Mouse (Mus musculus): ENCODE results near the gene Rpl18. TPM values are rescaled to one million over a fixed set of nuclear protein-coding genes. Genes with fewer than 3 reads are reported as not detected.
A peak's percentile ranks its signal among the peaks of the same experiment; 100 is the strongest.

The Rpl18 gene
- polyA plus RNA-seq, 1 experiment from 2014 or later, result 1,026 TPM

DNA sequence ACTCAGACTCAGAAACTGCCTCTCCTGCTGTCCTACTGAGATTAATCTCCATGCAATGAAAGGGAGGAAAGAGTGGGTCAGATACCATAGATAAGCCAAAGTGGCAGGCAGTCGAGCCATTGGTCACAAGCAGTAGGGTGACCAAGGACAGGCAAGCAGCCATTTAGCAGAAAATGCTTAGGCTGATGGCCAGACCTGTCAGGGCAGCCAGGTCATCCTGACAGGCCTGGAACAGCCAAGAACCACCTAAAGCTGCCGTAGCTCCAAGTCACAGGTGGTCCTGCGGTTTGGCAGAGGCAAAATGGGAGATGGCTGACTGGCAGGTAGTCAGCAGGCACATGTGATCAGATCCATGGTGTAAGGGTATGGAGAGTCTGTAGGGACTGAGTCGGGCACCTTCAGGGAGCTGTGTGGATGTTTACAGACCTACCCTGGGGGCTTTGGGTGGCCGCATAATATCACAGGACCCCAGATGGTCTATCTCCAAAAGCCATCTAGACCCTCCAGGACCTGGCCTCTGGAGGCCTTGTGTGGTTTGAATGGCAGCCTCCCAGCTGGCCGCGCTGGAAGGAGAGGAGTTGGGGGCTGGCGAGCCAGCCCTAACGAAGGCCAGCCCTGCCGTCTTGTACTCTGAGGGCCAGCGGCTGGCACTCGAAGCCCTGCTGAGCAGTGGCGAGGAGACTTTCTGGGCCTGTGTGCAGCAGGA is 6.5 kb downstream of the Rpl18 start:
- Histone ChIP-seq H3K4me1 (ENCODE audit: control insufficient read depth, insufficient read depth, low read length) (peaks cover 1% of the 10 kb centered on the region; the same call in 1 of the 2 replicates), H3K27me3 (ENCODE audit: control insufficient read depth, insufficient read depth, low read length) (no peaks in the 10 kb centered on the region), H3K4me2 (ENCODE audit: low read depth, low read length) (no peak overlapping the region), H3K36me3 (replicated peaks; ENCODE audit: control insufficient read depth, insufficient read depth, low read depth, low read length) (peaks cover 24% of the 10 kb centered on the region), H3K9ac (replicated peaks; ENCODE audit: low read length) (no peak overlapping the region), H3K4me3 (ENCODE audit: low read depth, low read length) (no peak overlapping the region), H3K9me3 (replicated peaks; ENCODE audit: control insufficient read depth, low read length) (no peaks in the 10 kb centered on the region), H3K27ac (replicated peaks; ENCODE audit: low read depth, low read length) (0 out of 2 replicates have a peak overlapping the region, but pooled peaks have one; percentile 13)
- ATAC-seq (replicated peaks; ENCODE audit: insufficient number of reproducible peaks, low FRiP score, low TSS enrichment, low read depth) (no peak), DNase-seq (ENCODE audit: low spot score) (no peak)
- 68% methylated on average over 13 of the region's 13 CpGs for WGBS

DNA sequence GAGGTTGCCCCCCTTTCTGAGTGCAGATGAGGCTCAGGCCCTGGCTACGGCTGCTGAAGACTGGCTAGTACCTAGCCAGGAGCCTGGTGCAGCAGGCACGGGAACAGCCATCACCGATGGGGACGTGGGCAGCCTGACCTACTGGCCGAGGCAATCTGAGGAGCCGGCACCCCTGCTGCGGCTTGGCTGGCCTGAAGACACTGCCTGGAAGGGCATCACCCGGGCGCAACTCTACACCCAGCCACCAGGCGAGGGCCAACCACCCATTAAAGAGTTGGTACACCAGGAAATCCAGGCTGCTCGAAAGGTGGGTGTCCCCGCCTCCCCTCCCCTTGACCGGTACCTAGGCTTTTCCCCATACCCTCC is 7.1 kb downstream of the Rpl18 start:
- Histone ChIP-seq H3K27me3 (ENCODE audit: control insufficient read depth, insufficient read depth, low read length) (no peaks in the 10 kb centered on the region), H3K4me1 (ENCODE audit: control insufficient read depth, insufficient read depth, low read length) (no peaks in the 10 kb centered on the region; the same call in 1 of the 2 replicates), H3K4me3 (ENCODE audit: low read depth, low read length) (no peak overlapping the region), H3K9ac (replicated peaks; ENCODE audit: low read length) (no peak overlapping the region), H3K9me3 (replicated peaks; ENCODE audit: control insufficient read depth, low read length) (no peaks in the 10 kb centered on the region), H3K27ac (replicated peaks; ENCODE audit: low read depth, low read length) (no peak overlapping the region), H3K4me2 (ENCODE audit: low read depth, low read length) (no peak overlapping the region), H3K36me3 (replicated peaks; ENCODE audit: control insufficient read depth, insufficient read depth, low read depth, low read length) (peaks cover 24% of the 10 kb centered on the region)
- 81% methylated on average over 13 of the region's 13 CpGs for WGBS
- ATAC-seq (replicated peaks; ENCODE audit: insufficient number of reproducible peaks, low FRiP score, low TSS enrichment, low read depth) (no peak), DNase-seq (ENCODE audit: low spot score) (no peak)

DNA sequence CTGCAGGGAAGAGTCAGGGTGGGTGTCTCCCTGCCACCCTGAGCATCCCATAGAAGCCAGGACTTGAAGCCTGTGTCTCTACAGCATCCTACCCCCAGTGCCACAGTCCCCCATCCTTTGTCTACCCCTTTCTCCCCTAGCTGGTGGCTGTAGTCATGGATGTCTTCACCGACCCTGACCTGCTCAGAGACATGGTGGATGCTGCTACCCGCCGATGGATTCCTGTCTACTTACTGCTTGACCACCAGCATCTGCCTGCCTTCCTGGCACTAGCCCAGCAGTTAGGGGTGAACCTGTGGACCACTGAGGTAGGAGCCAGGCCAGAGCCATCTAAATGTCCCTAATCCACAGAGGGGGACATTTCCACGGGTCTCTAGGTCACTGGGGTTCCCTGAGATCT is 8.0 kb downstream of the Rpl18 start:
- ATAC-seq (replicated peaks; ENCODE audit: insufficient number of reproducible peaks, low FRiP score, low TSS enrichment, low read depth), result no peak
- WGBS, result 87% methylated on average over 4 of the region's 4 CpGs
- Histone ChIP-seq H3K4me2 (ENCODE audit: low read depth, low read length) (no peak overlapping the region), H3K27ac (replicated peaks; ENCODE audit: low read depth, low read length) (no peak overlapping the region), H3K9ac (replicated peaks; ENCODE audit: low read length) (no peak overlapping the region), H3K27me3 (ENCODE audit: control insufficient read depth, insufficient read depth, low read length) (no peaks in the 10 kb centered on the region), H3K4me3 (ENCODE audit: low read depth, low read length) (no peak overlapping the region), H3K9me3 (replicated peaks; ENCODE audit: control insufficient read depth, low read length) (no peaks in the 10 kb centered on the region), H3K4me1 (ENCODE audit: control insufficient read depth, insufficient read depth, low read length) (no peaks in the 10 kb centered on the region; the same call in 1 of the 2 replicates), H3K36me3 (replicated peaks; ENCODE audit: control insufficient read depth, insufficient read depth, low read depth, low read length) (peaks cover 24% of the 10 kb centered on the region)
- DNase-seq (ENCODE audit: low spot score), result no peak

DNA sequence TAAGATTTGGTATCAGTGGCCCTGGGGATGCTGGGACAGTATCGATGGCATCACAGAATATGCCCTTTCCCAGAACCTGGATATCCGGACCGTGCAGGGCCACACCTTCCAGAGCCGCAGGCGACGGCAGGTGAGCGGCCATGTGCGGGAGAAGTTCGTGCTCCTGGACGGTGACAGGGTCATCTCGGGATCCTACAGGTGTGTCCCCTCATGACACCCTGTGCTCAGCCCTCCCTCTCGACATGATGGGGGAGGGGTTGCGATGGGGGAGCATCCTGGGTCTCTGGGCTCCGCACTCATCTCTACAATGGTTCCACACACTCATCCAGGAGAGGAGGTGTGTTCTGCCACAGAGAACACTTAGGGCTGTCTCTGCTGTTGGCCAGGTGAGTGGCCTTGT is 8.5 kb downstream of the Rpl18 start:
- 93% methylated on average over 14 of the region's 14 CpGs for WGBS
- ATAC-seq (replicated peaks; ENCODE audit: insufficient number of reproducible peaks, low FRiP score, low TSS enrichment, low read depth) (no peak), DNase-seq (ENCODE audit: low spot score) (no peak)

DNA sequence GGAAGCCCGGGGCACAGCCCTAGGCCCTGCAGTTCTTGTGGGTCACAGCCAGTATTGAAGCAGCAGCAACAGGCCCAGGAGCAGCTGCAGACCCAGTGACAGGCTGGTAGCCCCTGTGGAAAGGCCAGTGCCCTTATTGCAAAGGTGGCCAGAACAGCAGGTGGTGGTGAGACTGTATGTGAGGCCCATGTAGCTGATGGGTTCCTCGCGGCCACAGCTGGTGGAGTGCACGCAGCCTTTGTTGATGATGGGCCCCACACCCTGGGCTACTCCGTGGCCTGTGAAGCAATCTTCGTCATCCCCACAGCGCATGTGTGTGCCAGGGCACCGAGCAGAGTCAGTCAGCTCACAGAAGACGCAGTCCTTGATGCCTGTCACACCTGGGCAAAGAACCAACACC is 9.9 kb downstream of the Rpl18 start:
- WGBS, result 90% methylated on average over 9 of the region's 9 CpGs
- ATAC-seq (replicated peaks; ENCODE audit: insufficient number of reproducible peaks, low FRiP score, low TSS enrichment, low read depth), result no peak
- H3K9me3 ChIP-seq (replicated peaks; ENCODE audit: control insufficient read depth, low read length), result no peaks in the 10 kb centered on the region
- H3K36me3 ChIP-seq (replicated peaks; ENCODE audit: control insufficient read depth, insufficient read depth, low read depth, low read length), result peaks cover 18% of the 10 kb centered on the region
- no peaks in the 10 kb centered on the region for H3K27me3 ChIP-seq (ENCODE audit: control insufficient read depth, insufficient read depth, low read length)
- no peaks in the 10 kb centered on the region; the same call in 1 of the 2 replicates for H3K4me1 ChIP-seq (ENCODE audit: control insufficient read depth, insufficient read depth, low read length)
- no peak for DNase-seq (ENCODE audit: low spot score)
- no peak overlapping the region for H3K4me3 ChIP-seq (ENCODE audit: low read depth, low read length)
- no peak overlapping the region for H3K27ac ChIP-seq (replicated peaks; ENCODE audit: low read depth, low read length)
- no peak overlapping the region for H3K9ac ChIP-seq (replicated peaks; ENCODE audit: low read length)
- H3K4me2 ChIP-seq (ENCODE audit: low read depth, low read length), result no peak overlapping the region

More for the DNA sequence above, 8.5 kb downstream of the Rpl18 start:
- Histone ChIP-seq H3K9ac (replicated peaks; ENCODE audit: low read length) (no peak overlapping the region), H3K27ac (replicated peaks; ENCODE audit: low read depth, low read length) (no peak overlapping the region), H3K4me1 (ENCODE audit: control insufficient read depth, insufficient read depth, low read length) (no peaks in the 10 kb centered on the region; the same call in 1 of the 2 replicates), H3K27me3 (ENCODE audit: control insufficient read depth, insufficient read depth, low read length) (no peaks in the 10 kb centered on the region), H3K9me3 (replicated peaks; ENCODE audit: control insufficient read depth, low read length) (no peaks in the 10 kb centered on the region), H3K36me3 (replicated peaks; ENCODE audit: control insufficient read depth, insufficient read depth, low read depth, low read length) (peaks cover 24% of the 10 kb centered on the region), H3K4me2 (ENCODE audit: low read depth, low read length) (no peak overlapping the region), H3K4me3 (ENCODE audit: low read depth, low read length) (no peak overlapping the region)

DNA sequence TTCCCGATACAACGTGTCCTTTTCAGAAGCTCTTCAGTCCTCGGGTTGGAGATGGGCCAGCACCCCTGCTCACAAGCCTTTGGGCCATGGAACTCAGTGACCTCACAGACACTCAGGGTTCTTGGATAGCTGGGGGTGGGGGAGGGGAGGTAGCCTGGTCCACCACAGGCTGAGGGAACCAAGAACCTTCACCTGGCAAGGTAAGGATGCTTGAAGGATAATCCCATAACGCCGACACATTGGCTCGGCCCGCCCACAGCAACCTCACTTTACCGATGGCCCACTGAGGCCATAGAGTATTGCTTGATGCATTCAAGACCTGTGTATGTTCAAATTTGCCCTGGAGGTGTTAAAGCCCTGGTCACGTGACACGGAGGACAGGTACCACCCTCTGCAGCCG is 10.5 kb downstream of the Rpl18 start, which contains the start of gene Spaca4:
Spaca4 (minus strand) TSS at position 101 of the 400 bp plus-strand sequence.
- Histone ChIP-seq H3K36me3 (replicated peaks; ENCODE audit: control insufficient read depth, insufficient read depth, low read depth, low read length) (peaks cover 16% of the 10 kb centered on the region), H3K9ac (replicated peaks; ENCODE audit: low read length) (no peak within 1 kb of the TSS), H3K27me3 (ENCODE audit: control insufficient read depth, insufficient read depth, low read length) (no peaks in the 10 kb centered on the region), H3K4me1 (ENCODE audit: control insufficient read depth, insufficient read depth, low read length) (peaks cover 4% of the 10 kb centered on the region; the same call in 1 of the 2 replicates), H3K27ac (replicated peaks; ENCODE audit: low read depth, low read length) (no peak within 1 kb of the TSS), H3K4me2 (ENCODE audit: low read depth, low read length) (no peak within 1 kb of the TSS), H3K9me3 (replicated peaks; ENCODE audit: control insufficient read depth, low read length) (no peaks in the 10 kb centered on the region), H3K4me3 (ENCODE audit: low read depth, low read length) (no peak within 1 kb of the TSS)
- DNase-seq (ENCODE audit: low spot score) (no peak), ATAC-seq (replicated peaks; ENCODE audit: insufficient number of reproducible peaks, low FRiP score, low TSS enrichment, low read depth) (no peak)
- 87% methylated on average over 11 of the region's 11 CpGs for WGBS

DNA sequence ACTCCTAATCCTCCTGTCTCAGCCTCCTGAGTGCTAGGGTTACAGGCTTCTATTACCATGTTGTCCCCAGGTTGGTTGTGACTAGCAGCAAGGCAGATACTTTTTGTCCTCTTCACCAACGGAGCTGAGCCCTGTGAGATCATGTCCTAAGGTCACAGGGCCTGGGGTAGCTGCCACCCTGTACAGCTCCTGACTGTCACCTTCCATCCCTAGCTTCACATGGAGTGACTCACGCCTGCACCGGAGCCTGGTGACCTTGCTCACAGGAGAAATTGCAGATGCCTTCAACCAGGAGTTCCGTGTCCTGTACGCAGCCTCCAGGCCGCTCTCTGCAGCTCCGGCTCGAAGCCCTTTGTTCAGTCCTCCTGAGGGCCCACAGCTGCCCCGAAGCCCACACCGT is 11.2 kb downstream of the Rpl18 start:
- ATAC-seq (replicated peaks; ENCODE audit: insufficient number of reproducible peaks, low FRiP score, low TSS enrichment, low read depth) (no peak), DNase-seq (ENCODE audit: low spot score) (no peak)
- no peaks in the 10 kb centered on the region for H3K9me3 ChIP-seq (replicated peaks; ENCODE audit: control insufficient read depth, low read length)
- no peak overlapping the region for H3K9ac ChIP-seq (replicated peaks; ENCODE audit: low read length)
- peaks cover 11% of the 10 kb centered on the region; the same call in 1 of the 2 replicates for H3K36me3 ChIP-seq (replicated peaks; ENCODE audit: control insufficient read depth, insufficient read depth, low read depth, low read length)
- peaks cover 4% of the 10 kb centered on the region; the same call in 1 of the 2 replicates for H3K4me1 ChIP-seq (ENCODE audit: control insufficient read depth, insufficient read depth, low read length)
- H3K27me3 ChIP-seq (ENCODE audit: control insufficient read depth, insufficient read depth, low read length), result no peaks in the 10 kb centered on the region
- H3K27ac ChIP-seq (replicated peaks; ENCODE audit: low read depth, low read length), result no peak overlapping the region
- H3K4me3 ChIP-seq (ENCODE audit: low read depth, low read length), result no peak overlapping the region
- H3K4me2 ChIP-seq (ENCODE audit: low read depth, low read length), result no peak overlapping the region
- 92% methylated on average over 10 of the region's 10 CpGs for WGBS

DNA sequence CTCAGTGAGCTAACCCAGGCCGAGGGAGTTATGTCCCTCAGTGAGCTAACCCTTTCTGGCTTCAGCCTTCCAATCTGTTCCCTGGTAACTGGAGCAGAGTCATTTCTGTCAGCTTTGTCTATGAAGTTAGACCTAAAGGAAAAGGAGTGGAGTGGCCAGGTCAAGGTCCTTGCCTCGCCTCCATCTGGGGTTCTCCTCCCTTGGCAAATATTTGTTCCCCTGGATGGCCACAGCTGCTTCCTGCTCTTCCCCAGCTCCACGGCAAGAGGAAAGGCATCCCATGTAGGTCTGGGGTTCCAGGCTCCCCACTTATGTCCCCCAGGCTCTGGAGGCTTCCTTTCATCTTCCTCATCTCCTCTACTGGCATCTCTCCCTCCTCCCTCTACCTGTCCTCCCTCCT is 12.4 kb downstream of the Rpl18 start:
- DNase-seq (ENCODE audit: low spot score), result no peak
- no peak overlapping the region for H3K4me2 ChIP-seq (ENCODE audit: low read depth, low read length)
- 87% methylated on average over 3 of the region's 3 CpGs for WGBS
- H3K27me3 ChIP-seq (ENCODE audit: control insufficient read depth, insufficient read depth, low read length), result no peaks in the 10 kb centered on the region
- no peaks in the 10 kb centered on the region for H3K9me3 ChIP-seq (replicated peaks; ENCODE audit: control insufficient read depth, low read length)
- no peak overlapping the region for H3K27ac ChIP-seq (replicated peaks; ENCODE audit: low read depth, low read length)
- H3K36me3 ChIP-seq (replicated peaks; ENCODE audit: control insufficient read depth, insufficient read depth, low read depth, low read length), result peaks cover 6% of the 10 kb centered on the region; the same call in 1 of the 2 replicates
- ATAC-seq (replicated peaks; ENCODE audit: insufficient number of reproducible peaks, low FRiP score, low TSS enrichment, low read depth), result no peak
- no peak overlapping the region for H3K4me3 ChIP-seq (ENCODE audit: low read depth, low read length)
- H3K9ac ChIP-seq (replicated peaks; ENCODE audit: low read length), result no peak overlapping the region
- peaks cover 4% of the 10 kb centered on the region; the same call in 1 of the 2 replicates for H3K4me1 ChIP-seq (ENCODE audit: control insufficient read depth, insufficient read depth, low read length)
